Mouse (Mus musculus) embryonic facial prominence, embryonic 15.5 days (tissue): ENCODE measurements around the gene Zscan2. TPM values are rescaled to one million over a fixed set of nuclear protein-coding genes. Genes with fewer than 3 reads are reported as not detected.

Experiments used
- polyA plus RNA-seq: library from polyadenylated mRNA; unstranded; fragments of >200 nt; fragmentation: Nextera tagmentation; extraction: Ambion mirVana; gene quantifications from 2 replicates; pipeline ENCODE4 v1.2.1, GENCODE M21; 2015

Zscan2 gene
- polyA plus RNA-seq, 1 experiment from 2014 or later, result 1.9 TPM

Other genes with a start within 250 kb of the Zscan2 start
- 30.2 and 33.5 TPM in 2 replicates for gene Crtc3, start 172.0 kb upstream of the Zscan2 start, polyA plus RNA-seq
- gene Iqgap1, start 34.9 kb upstream of the Zscan2 start, polyA plus RNA-seq, result 75.3 and 75.9 TPM in 2 replicates
- gene Wdr73, start 40.3 kb downstream of the Zscan2 start, polyA plus RNA-seq, result 28.6 and 29.4 TPM in 2 replicates
- gene Nmb, start 44.2 kb downstream of the Zscan2 start, polyA plus RNA-seq, result 8.4 and 9.0 TPM in 2 replicates
- gene Sec11a, start 86.9 kb downstream of the Zscan2 start, polyA plus RNA-seq, result 205 and 222 TPM in 2 replicates
- 11.8 and 12.4 TPM in 2 replicates for gene Zfp592, start 132.8 kb downstream of the Zscan2 start, polyA plus RNA-seq
- 3.1 and 4.5 TPM in 2 replicates for gene Alpk3, start 196.7 kb downstream of the Zscan2 start, polyA plus RNA-seq